Mouse (Mus musculus): ENCODE results near the gene Fam171b. TPM values are rescaled to one million over a fixed set of nuclear protein-coding genes. Genes with fewer than 3 reads are reported as not detected.

The Fam171b gene
- polyA plus RNA-seq (2016; fragmentation: Nextera tagmentation; extraction: Ambion mirVana), result 18.3 TPM in 2 replicates

- ATAC-seq (ENCODE audit: insufficient number of reproducible peaks, insufficient read depth, low FRiP score, low TSS enrichment, low read depth), result peak; percentile 90
- Histone ChIP-seq H3K4me1 (replicated peaks) (peaks cover 5% of the 10 kb centered on the region; the same call in 1 of the 2 replicates), H3K9ac (replicated peaks) (peak within 1 kb of the TSS; percentile 88), H3K4me2 (peak within 1 kb of the TSS; percentile 75), H3K36me3 (no peaks in the 10 kb centered on the region), H3K27ac (peak within 1 kb of the TSS; percentile 84), H3K4me3 (replicated peaks) (peak within 1 kb of the TSS; percentile 75), H3K27me3 (no peaks in the 10 kb centered on the region), H3K9me3 (no peaks in the 10 kb centered on the region)
- under 1% methylated on average over 63 of the region's 63 CpGs for WGBS
These were observed at the start of gene Fam171b for GRCm38 (mm10) chr2:83812483-83813272. Fam171b (plus strand) TSS chr2:83812636.

- no peak for ATAC-seq (ENCODE audit: insufficient number of reproducible peaks, insufficient read depth, low FRiP score, low TSS enrichment, low read depth)
- no peak overlapping the region for H3K4me3 ChIP-seq (replicated peaks)
- no peak overlapping the region for H3K9ac ChIP-seq (replicated peaks)
- no peaks in the 10 kb centered on the region for H3K4me1 ChIP-seq (replicated peaks)
- no peak overlapping the region for H3K4me2 ChIP-seq
- no peak overlapping the region for H3K27ac ChIP-seq
- H3K27me3 ChIP-seq, result no peaks in the 10 kb centered on the region
- 77% methylated on average over 6 of the region's 6 CpGs for WGBS
- H3K36me3 ChIP-seq, result peaks cover 45% of the 10 kb centered on the region
- no peaks in the 10 kb centered on the region for H3K9me3 ChIP-seq
These were observed 46.4 kb upstream of the Fam171b start for GRCm38 (mm10) chr2:83766058-83766457.

GRCm38 (mm10) chr2:83766878-83767277 lies 45.6 kb upstream of the Fam171b start:
- Histone ChIP-seq H3K4me1 (replicated peaks) (no peaks in the 10 kb centered on the region), H3K27me3 (no peaks in the 10 kb centered on the region), H3K4me3 (replicated peaks) (no peak overlapping the region), H3K9me3 (no peaks in the 10 kb centered on the region), H3K9ac (replicated peaks) (no peak overlapping the region), H3K4me2 (no peak overlapping the region), H3K27ac (no peak overlapping the region), H3K36me3 (peaks cover 48% of the 10 kb centered on the region)
- no peak for ATAC-seq (ENCODE audit: insufficient number of reproducible peaks, insufficient read depth, low FRiP score, low TSS enrichment, low read depth)
- 100% methylated on average over 1 of the region's 1 CpGs for WGBS

GRCm38 (mm10) chr2:83768311-83769047 lies 44.0 kb upstream of the Fam171b start:
- 92% methylated on average over 4 of the region's 4 CpGs for WGBS
- H3K4me1 ChIP-seq (replicated peaks), result no peaks in the 10 kb centered on the region
- no peak for ATAC-seq (ENCODE audit: insufficient number of reproducible peaks, insufficient read depth, low FRiP score, low TSS enrichment, low read depth)
- H3K9ac ChIP-seq (replicated peaks), result no peak overlapping the region
- H3K27me3 ChIP-seq, result no peaks in the 10 kb centered on the region
- no peaks in the 10 kb centered on the region for H3K9me3 ChIP-seq
- peaks cover 64% of the 10 kb centered on the region for H3K36me3 ChIP-seq
- H3K27ac ChIP-seq, result no peak overlapping the region
- H3K4me2 ChIP-seq, result no peak overlapping the region
- no peak overlapping the region for H3K4me3 ChIP-seq (replicated peaks)

- peaks cover 78% of the 10 kb centered on the region for H3K36me3 ChIP-seq
- no peak overlapping the region for H3K9ac ChIP-seq (replicated peaks)
- no peaks in the 10 kb centered on the region for H3K27me3 ChIP-seq
- WGBS, result 59% methylated on average over 7 of the region's 7 CpGs
- no peaks in the 10 kb centered on the region for H3K4me1 ChIP-seq (replicated peaks)
- no peak overlapping the region for H3K27ac ChIP-seq
- no peak overlapping the region for H3K4me2 ChIP-seq
- no peak overlapping the region for H3K4me3 ChIP-seq (replicated peaks)
- ATAC-seq (ENCODE audit: insufficient number of reproducible peaks, insufficient read depth, low FRiP score, low TSS enrichment, low read depth), result no peak
- H3K9me3 ChIP-seq, result no peaks in the 10 kb centered on the region
These were observed 41.2 kb upstream of the Fam171b start for GRCm38 (mm10) chr2:83771155-83771812.

- Histone ChIP-seq H3K36me3 (peaks cover 58% of the 10 kb centered on the region), H3K4me3 (replicated peaks) (no peak overlapping the region), H3K27ac (no peak overlapping the region), H3K9me3 (no peaks in the 10 kb centered on the region), H3K27me3 (no peaks in the 10 kb centered on the region), H3K4me2 (no peak overlapping the region), H3K9ac (replicated peaks) (no peak overlapping the region), H3K4me1 (replicated peaks) (no peaks in the 10 kb centered on the region)
- 90% methylated on average over 20 of the region's 20 CpGs for WGBS
- no peak for ATAC-seq (ENCODE audit: insufficient number of reproducible peaks, insufficient read depth, low FRiP score, low TSS enrichment, low read depth)
These were observed 20.9 kb upstream of the Fam171b start for GRCm38 (mm10) chr2:83791330-83792073.

- Histone ChIP-seq H3K4me2 (no peak overlapping the region), H3K4me1 (replicated peaks) (no peaks in the 10 kb centered on the region), H3K9me3 (no peaks in the 10 kb centered on the region), H3K27ac (no peak overlapping the region), H3K9ac (replicated peaks) (no peak overlapping the region), H3K27me3 (no peaks in the 10 kb centered on the region), H3K36me3 (peaks cover 64% of the 10 kb centered on the region), H3K4me3 (replicated peaks) (no peak overlapping the region)
- WGBS, result 93% methylated on average over 4 of the region's 4 CpGs
- no peak for ATAC-seq (ENCODE audit: insufficient number of reproducible peaks, insufficient read depth, low FRiP score, low TSS enrichment, low read depth)
These were observed 20.3 kb upstream of the Fam171b start for GRCm38 (mm10) chr2:83792102-83792501.

GRCm38 (mm10) chr2:83795766-83796165 lies 16.7 kb upstream of the Fam171b start:
- Histone ChIP-seq H3K4me1 (replicated peaks) (no peaks in the 10 kb centered on the region), H3K4me3 (replicated peaks) (no peak overlapping the region), H3K27ac (no peak overlapping the region), H3K27me3 (no peaks in the 10 kb centered on the region), H3K36me3 (peaks cover 77% of the 10 kb centered on the region), H3K4me2 (no peak overlapping the region), H3K9me3 (no peaks in the 10 kb centered on the region), H3K9ac (replicated peaks) (no peak overlapping the region)
- no peak for ATAC-seq (ENCODE audit: insufficient number of reproducible peaks, insufficient read depth, low FRiP score, low TSS enrichment, low read depth)
- 83% methylated on average over 4 of the region's 4 CpGs for WGBS

GRCm38 (mm10) chr2:83797902-83798497 lies 14.4 kb upstream of the Fam171b start:
- no peak overlapping the region for H3K27ac ChIP-seq
- H3K9me3 ChIP-seq, result no peaks in the 10 kb centered on the region
- H3K4me3 ChIP-seq (replicated peaks), result no peak overlapping the region
- no peak overlapping the region for H3K4me2 ChIP-seq
- 69% methylated on average over 9 of the region's 9 CpGs for WGBS
- H3K27me3 ChIP-seq, result no peaks in the 10 kb centered on the region
- H3K36me3 ChIP-seq, result peaks cover 83% of the 10 kb centered on the region
- H3K9ac ChIP-seq (replicated peaks), result no peak overlapping the region
- ATAC-seq (ENCODE audit: insufficient number of reproducible peaks, insufficient read depth, low FRiP score, low TSS enrichment, low read depth), result no peak
- no peaks in the 10 kb centered on the region for H3K4me1 ChIP-seq (replicated peaks)

GRCm38 (mm10) chr2:83813273-83813892 lies 947 bp downstream of the Fam171b start:
- 0 out of 2 replicates have a peak, but pooled peaks have one; percentile 8 for ATAC-seq (ENCODE audit: insufficient number of reproducible peaks, insufficient read depth, low FRiP score, low TSS enrichment, low read depth)
- Histone ChIP-seq H3K9ac (replicated peaks) (peak overlapping the region; percentile 88), H3K36me3 (no peaks in the 10 kb centered on the region), H3K27me3 (no peaks in the 10 kb centered on the region), H3K27ac (no peak overlapping the region), H3K4me3 (replicated peaks) (peak overlapping the region; percentile 75), H3K4me1 (replicated peaks) (peaks cover 5% of the 10 kb centered on the region; the same call in 1 of the 2 replicates), H3K4me2 (peak overlapping the region; percentile 75), H3K9me3 (no peaks in the 10 kb centered on the region)
- WGBS, result 17% methylated on average over 10 of the region's 10 CpGs
